Mouse (Mus musculus) ZHBTc4 (cell line): ENCODE results near the gene Slc39a5.

Experiments
- DNase-seq: peaks from one replicate; pipeline ENCODE4 v3.0.0-alpha.2; 2011; ENCODE audit warnings: low read depth, low spot score

The Slc39a5 gene

DNA sequence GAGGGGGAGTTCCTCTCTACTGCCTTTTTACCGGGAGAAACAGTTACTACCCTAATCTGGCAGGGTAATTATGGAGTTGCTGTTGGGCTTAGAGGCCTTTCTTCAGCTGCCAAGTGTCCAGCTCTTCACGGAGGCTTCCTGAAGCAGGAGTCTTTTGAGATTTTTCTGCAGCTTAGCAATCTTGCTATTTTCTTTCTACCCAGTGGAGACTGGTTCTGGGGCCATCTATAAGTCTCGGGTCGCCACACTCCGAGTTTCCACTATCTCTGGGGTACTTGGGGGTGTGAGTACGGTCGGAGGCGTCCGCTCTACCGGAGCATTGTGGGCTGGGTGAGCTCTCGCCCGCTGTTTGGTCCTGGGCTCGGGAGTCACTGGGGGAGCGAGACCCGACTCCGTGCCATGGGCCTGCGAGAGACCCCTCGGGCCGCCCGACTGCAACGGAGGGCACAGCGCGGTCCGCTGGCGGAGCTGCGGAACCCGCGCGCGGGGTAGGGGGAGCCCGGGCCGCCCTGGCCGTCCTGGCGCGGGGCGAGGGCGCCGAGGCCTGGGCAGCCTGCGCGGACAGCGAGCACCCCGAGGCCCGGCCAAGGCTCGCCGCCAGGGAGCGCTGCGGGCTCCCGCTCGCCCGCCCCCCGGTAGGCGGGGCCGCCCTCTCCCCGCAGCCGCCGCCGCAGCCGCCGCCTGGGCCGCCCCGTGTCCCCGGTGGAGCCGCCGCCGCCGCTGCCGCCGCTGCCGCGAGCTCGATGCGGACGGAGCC lies 24.4 kb downstream of the Slc39a5 start, which contains the start of gene Ankrd52:
TSS of gene Ankrd52 (plus strand) at position 661 of the 757 bp plus-strand sequence.
- DNase-seq, result peak; percentile 77

DNA sequence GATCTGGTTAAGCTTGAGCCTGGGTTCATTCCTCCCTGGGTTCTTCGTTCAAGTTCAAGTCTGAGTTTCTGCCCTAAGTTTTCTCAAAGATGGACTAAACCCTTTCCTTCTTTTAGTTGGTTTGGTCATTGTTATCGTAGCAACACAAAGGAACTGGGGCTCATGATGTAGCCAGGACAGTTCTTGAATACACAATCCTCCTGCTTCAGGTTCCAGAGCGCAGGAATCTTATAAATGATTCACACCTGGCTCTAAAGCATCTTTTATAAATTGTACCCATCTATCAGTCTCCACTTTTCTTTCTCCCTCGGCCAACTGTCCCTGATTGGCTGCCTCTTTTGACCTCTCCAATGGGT lies 25.0 kb downstream of the Slc39a5 start:
- no peak for DNase-seq

DNA sequence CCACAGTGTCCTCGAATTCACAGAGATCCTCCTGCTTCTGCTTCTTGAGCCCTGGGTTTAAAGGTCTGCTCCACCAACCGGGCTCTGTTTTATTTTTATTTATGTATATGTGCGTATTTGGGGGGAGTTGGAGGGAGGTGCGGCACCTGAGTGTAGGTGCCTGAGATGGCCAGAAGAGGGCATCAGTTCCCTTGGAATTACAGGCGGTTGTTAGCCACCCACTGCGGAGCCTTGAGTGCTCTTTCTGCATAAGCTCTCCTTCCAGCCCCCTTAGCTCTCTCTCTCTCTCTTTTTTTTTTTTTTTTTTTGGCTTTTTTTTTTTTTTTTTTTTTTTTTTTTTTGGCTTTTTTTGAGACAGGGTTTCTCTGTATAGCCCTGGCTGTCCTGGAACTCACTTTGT lies 26.6 kb downstream of the Slc39a5 start:
- peak; percentile 91 for DNase-seq

DNA sequence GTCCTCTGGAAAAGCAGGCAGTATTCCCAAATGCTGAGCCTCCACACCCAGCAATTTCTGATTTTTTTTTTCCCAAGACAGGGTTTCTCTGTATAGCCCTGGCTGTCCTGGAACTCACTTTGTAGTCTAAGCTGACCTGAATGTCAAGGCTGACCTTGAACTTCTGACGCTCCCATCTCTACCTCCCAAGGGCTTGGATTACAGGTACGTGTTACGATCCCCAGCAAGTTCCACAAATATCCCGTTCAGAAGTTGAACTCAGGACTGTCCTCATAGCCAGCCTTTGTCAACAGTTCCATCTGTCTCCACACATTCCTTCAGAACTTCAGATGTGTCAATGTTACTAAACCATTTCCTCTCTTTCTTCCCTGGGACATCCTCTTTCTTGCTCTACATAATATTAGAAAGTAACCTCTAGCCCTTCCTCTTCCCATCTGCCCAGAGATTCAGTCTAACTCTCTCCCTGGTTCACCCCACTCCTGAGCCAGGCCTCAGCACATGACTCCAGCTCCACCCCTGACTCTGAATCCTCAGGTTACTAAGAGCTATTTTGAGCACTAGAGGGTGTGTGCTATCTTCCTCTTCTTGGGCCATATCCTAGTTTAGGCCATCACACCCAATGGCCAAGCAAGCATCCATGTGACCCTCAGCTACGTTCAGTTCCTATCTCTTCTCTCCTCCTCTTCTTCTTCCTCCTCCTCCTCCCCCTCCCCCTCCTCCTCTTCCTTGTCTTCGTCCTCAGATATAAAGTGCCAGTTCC lies 27.9 kb downstream of the Slc39a5 start:
- DNase-seq, result peak; percentile 57

DNA sequence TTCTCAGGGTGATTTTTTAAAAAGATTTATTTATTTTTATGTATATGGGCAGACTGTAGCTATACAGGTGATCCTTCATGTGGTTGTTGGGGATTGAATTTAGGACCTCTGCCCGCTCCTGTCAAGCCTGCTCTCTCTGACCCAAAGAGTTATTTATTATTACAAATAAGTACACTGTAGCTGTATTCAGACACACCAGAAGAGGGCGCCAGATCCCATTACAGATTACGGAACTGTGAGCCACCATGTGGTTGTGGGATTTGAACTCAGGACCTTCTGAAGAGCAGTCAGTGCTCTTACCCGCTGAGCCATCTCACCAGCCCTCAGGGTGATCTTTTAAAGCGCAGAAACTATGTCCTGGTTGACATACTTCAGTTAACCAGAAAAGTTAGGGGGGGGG lies 28.9 kb downstream of the Slc39a5 start:
- DNase-seq, result no peak

DNA sequence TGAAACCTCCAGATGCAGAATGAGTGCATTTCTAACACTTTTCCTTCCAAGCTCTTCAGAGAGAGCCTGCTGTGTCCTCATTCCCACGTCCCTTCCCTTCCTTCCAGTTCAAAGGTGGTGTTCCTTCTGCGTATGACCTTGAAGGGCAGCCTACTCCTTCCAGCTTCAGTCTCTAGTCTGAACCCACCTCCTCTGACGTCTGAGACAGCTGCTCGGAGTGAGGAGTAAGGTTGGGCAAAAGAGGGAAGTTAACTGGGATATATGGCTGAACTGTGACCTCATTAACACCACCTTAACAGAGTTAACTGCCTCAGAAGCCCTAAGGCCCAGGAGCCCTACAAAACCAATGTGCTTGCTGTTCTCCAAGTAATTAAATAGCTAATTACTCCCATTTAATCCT lies 30.4 kb downstream of the Slc39a5 start:
- DNase-seq, result peak; percentile 83

DNA sequence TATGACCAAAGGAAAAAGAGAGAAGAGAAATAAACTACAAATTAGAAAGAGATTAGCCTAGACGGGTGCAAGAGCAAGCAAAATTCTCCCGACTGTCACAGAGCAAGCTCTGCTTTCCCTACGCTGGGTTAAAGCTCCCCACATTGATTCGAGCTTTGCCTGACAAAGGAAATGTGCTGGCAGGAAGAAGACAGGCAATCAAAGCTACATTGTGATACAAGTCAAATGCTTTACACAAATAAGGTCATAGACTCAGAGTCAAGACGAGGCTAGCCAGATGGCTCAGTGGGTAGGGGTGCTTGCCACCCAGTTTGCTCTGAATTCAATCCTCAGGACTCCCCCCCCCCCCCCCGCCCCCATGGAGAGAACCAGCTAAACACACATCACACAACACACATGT lies 31.0 kb downstream of the Slc39a5 start:
- DNase-seq, result peak; percentile 83

DNA sequence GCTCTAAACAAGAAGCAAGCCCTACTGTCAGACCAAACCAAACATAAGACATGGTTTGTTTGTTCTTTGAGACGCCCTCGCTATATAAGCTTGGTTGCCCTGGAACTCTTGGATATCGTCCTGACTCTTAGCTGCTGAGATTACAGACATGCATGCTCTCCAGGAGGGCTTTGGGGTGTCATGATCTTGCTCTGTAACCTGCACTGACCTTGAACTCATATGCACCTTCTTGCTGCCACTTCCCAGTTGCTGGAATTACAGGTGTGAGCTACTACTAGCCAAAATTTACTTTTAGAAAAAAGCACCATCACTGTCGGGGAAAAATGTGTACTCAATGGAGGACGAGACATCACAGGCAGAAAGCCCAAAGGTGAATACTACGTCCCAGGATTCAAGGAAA lies 31.4 kb downstream of the Slc39a5 start:
- DNase-seq, result peak; percentile 18

DNA sequence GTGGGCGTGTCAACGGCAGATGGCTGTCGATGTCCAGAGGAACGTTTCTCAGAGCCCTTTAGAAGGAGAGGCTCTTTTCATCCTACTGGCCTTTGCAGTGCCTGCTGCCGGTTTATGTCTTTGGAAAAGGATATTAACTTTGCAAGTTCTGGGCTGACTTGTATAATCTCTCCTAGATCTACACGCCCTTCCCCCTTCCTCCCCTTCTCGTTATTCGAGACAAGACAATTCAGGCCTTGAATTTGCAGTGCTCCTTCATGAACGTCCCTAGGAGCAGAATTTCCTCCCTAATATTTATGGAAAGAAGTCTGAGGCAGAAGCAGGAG lies 31.8 kb downstream of the Slc39a5 start:
- DNase-seq, result no peak

DNA sequence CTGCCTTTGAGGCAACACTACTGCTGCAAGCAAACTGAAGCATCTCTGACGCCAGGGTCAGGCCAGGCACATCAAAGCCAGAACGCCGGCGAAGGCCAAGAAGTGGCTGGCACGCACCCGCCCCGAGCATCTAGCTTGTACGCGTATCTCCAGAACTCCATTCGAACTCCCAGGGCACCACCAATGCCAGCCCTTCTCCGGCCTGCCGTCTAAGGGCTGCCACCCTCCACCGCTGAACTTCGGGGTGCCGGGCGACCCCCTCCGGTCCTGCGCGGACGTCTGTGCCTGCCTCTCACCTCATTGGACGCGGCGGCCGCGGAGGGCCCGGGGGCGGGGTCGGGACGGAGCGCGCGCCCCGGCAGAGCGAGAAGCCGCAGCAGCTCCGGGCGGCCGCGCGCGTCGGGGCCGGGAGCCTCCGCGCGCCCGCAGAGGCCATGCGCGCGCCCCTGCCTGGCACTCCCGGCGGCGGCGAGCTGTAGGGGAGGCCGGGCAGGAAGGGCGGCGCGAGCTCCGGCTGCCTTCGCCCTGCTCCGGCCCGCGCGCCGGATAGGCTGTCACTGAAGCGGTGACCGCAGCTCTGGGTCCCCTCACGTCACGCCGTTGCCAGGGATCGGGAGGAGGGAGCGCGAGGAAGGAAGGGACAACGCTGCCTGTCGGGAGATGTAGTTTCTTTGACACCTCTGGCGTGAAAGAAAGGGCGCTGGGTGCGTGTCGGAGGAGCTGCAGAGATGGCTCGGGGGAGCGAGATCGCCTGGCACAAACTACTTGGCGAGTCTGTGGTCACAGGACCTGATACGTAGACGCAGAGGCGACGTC lies 32.4 kb downstream of the Slc39a5 start, which contains the start of gene Coq10a:
TSS of gene Coq10a (minus strand) at position 596 of the 816 bp plus-strand sequence.
- DNase-seq, result peak; percentile 95

DNA sequence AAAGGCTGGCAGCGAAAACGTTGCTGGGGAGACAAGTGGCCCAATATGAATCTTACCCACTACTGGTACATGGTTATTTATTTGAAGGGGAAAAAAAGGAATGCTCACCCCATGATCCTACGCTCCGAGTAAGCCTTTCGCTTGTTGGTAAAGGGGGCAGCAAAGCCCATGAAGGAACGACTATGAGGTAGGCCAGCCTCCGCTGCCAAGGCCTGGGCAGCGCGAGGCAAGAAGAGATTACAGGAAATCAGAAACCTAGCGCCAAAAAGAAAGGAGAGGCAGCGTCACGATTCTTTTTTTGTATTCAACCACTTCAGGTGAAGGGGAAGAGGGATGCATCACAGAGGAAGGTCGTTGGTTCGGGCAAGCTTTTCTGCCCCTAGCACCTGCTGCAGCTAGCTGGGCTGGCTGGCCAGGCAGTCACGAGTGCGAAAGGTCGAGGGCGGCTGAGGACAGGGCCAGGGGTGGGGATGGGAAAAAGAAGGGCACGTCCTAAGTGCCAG lies 33.1 kb downstream of the Slc39a5 start:
- no peak for DNase-seq

DNA sequence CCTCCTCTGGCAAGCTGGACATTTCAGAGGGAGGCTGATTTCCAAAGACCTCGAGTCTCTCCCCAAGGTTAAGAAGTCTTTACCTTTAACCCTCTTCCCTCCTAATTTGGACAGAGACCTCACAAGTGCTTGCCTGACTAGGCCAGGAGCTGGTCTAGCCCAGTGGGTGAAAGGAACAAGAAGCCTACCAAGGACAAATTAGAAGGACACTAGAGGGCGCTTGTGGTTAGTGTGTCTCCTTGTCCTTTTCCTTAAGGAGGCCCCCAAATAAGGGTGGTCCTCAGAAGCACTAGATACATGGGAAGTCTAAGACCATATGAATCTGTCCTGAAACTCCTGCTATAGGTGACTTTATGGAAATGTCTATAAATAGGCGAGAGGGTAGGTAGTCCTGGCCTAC lies 38.5 kb downstream of the Slc39a5 start:
- peak; percentile 43 for DNase-seq

DNA sequence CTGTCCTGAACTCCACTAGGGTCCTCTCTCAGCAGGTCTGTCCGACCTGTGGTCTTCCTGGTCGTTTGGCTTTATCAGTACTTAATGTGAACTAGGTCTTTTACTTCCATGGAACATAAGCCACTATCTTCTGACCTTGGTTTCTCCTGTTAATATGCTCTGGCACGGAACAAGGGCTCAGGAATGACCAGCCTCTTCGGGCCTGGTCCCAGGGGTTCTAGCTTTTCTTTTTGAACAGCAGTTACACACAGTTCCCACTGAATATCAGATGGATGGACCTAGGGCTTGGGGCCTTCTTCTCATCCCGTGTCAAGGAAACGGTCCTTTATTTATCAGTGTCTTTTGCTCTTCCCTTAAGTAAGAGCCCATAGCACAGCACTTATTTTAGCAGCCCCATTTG lies 39.2 kb downstream of the Slc39a5 start:
- DNase-seq, result no peak

DNA sequence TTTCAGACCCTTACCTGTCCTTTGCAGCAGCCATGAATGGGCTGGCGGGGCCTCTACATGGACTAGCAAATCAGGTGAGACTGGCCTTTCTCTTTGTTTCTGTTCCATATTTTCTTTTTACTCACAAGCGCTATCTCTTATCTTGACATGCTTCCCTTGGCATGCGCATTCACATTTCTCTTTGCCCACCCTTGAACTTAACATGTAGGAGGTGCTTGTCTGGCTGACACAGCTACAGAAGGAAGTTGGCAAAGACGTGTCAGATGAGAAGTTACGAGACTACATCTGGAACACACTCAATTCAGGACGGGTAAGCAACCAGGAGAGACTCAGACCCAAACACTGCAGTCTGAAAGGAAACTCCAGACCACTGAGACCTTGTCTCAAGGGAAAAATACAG lies 41.8 kb downstream of the Slc39a5 start:
- no peak for DNase-seq

DNA sequence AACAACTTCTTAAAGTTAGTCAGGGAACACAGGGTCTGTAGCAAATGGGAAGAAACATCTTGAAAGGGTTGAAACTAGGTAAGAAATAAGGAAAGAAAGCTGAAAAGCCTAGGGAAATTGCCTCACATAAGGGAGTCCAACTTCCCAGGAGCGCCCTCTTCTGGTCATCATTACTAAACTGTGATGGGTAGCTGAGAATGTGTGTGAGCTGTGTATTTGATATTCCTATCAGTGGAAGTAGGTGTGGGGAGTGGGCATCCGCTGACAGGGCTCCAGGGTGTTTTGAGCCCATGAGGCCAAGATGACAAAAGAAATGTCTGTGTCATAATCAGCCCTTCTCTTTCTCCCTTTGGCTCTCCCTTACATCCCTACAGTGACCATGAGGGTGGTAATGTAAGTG lies 42.2 kb downstream of the Slc39a5 start:
- peak; percentile 70 for DNase-seq

DNA sequence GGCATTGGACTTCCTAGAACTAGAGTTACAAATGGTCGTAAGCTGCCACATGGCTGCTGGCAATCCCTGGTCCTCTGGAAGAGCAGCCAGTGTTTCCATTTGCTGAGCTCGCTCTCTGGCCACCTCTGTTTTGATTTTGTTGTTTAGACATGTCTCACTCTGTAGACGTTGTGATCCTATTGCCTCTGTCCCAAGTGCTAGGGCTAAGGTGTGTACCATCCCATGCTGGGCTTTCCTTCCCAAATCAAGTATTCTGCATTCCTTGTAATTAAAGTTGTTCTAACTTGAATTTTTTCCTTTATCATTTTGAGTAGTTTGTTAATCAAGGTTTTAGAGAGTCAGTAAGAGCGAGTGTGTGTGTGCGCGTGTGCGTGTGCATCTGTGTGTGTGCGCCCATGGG lies 53.5 kb downstream of the Slc39a5 start:
- DNase-seq, result peak; percentile 61
